Mouse (Mus musculus): ENCODE measurements around the gene Myl12a.

Myl12a gene

GRCm38 (mm10) chr17:71002744-71003094 is at the start of gene Myl12a:
Myl12a (minus strand) TSS chr17:71002878.
- DNase-seq (ENCODE audit: low read depth) = no peak

GRCm38 (mm10) chr17:71049292-71049691 is 46.6 kb upstream of the Myl12a start:
- DNase-seq (ENCODE audit: low read depth) = no peak

- DNase-seq (ENCODE audit: low read depth) = no peak
These were observed 44.2 kb upstream of the Myl12a start for GRCm38 (mm10) chr17:71046856-71047255.

- DNase-seq (ENCODE audit: low read depth) = no peak
These were observed 42.9 kb upstream of the Myl12a start for GRCm38 (mm10) chr17:71045591-71045990.

- DNase-seq (ENCODE audit: low read depth) = peak; percentile 6
These were observed 40.0 kb upstream of the Myl12a start for GRCm38 (mm10) chr17:71042645-71043044.

- no peak for DNase-seq (ENCODE audit: low read depth)
These were observed 37.9 kb upstream of the Myl12a start for GRCm38 (mm10) chr17:71040582-71040880.

GRCm38 (mm10) chr17:71039851-71040581 is 37.3 kb upstream of the Myl12a start:
- no peak for DNase-seq (ENCODE audit: low read depth)

- no peak for DNase-seq (ENCODE audit: low read depth)
These were observed 36.1 kb upstream of the Myl12a start for GRCm38 (mm10) chr17:71038812-71039211.

GRCm38 (mm10) chr17:71037188-71037587 is 34.5 kb upstream of the Myl12a start:
- DNase-seq (ENCODE audit: low read depth) = no peak

GRCm38 (mm10) chr17:71034472-71034871 is 31.8 kb upstream of the Myl12a start:
- DNase-seq (ENCODE audit: low read depth) = no peak

- no peak for DNase-seq (ENCODE audit: low read depth)
These were observed 30.0 kb upstream of the Myl12a start for GRCm38 (mm10) chr17:71032719-71033118.

- DNase-seq (ENCODE audit: low read depth) = no peak
These were observed 24.5 kb upstream of the Myl12a start for GRCm38 (mm10) chr17:71027186-71027585.

- DNase-seq (ENCODE audit: low read depth) = no peak
These were observed 23.2 kb upstream of the Myl12a start for GRCm38 (mm10) chr17:71025922-71026321.

GRCm38 (mm10) chr17:71024071-71024470 is 21.4 kb upstream of the Myl12a start:
- DNase-seq (ENCODE audit: low read depth) = no peak

GRCm38 (mm10) chr17:71022841-71023240 is 20.2 kb upstream of the Myl12a start:
- DNase-seq (ENCODE audit: low read depth) = no peak

GRCm38 (mm10) chr17:71019860-71020259 is 17.2 kb upstream of the Myl12a start:
- no peak for DNase-seq (ENCODE audit: low read depth)

GRCm38 (mm10) chr17:71019309-71019655 is 16.6 kb upstream of the Myl12a start:
- no peak for DNase-seq (ENCODE audit: low read depth)

- DNase-seq (ENCODE audit: low read depth) = no peak
These were observed 16.1 kb upstream of the Myl12a start for GRCm38 (mm10) chr17:71018616-71019308.

GRCm38 (mm10) chr17:71018151-71018550 is 15.5 kb upstream of the Myl12a start:
- DNase-seq (ENCODE audit: low read depth) = no peak

- no peak for DNase-seq (ENCODE audit: low read depth)
These were observed 14.8 kb upstream of the Myl12a start for GRCm38 (mm10) chr17:71017457-71017998.

GRCm38 (mm10) chr17:71014911-71015310 is 12.2 kb upstream of the Myl12a start:
- DNase-seq (ENCODE audit: low read depth) = no peak

- no peak for DNase-seq (ENCODE audit: low read depth)
These were observed 10.4 kb upstream of the Myl12a start for GRCm38 (mm10) chr17:71013105-71013504.

- DNase-seq (ENCODE audit: low read depth) = no peak
These were observed 9.4 kb upstream of the Myl12a start for GRCm38 (mm10) chr17:71011931-71012662.

All from naive thymus-derived CD4-positive, alpha-beta T cell, adult 2 months (primary cell).